ENCODE assay signal across 8 mouse cellular contexts in genomic region chr5:125136996-125137671, GRCm38 (mm10). TPM values are rescaled to one million over a fixed set of nuclear protein-coding genes. Genes with fewer than 3 reads are reported as not detected.
DNase-seq lines count a peak whose midpoint lies in the region; ATAC-seq and TF ChIP-seq lines count a peak whose summit lies in the region.

No protein-coding gene starts in this region.

- peaks cover 75% of the 10 kb centered on the region for H3K4me1 ChIP-seq in liver, embryonic 12.5 days
- H3K4me1 ChIP-seq in embryonic facial prominence, embryonic 15.5 days = peaks cover 92% of the 10 kb centered on the region
- peaks cover 61% of the 10 kb centered on the region for H3K4me1 ChIP-seq in kidney, postnatal 0 days (replicated peaks; ENCODE audit: insufficient read depth, low read length)
- H3K4me1 ChIP-seq in midbrain, embryonic 14.5 days (ENCODE audit: control insufficient read depth, insufficient read depth, low read length) = peaks cover 80% of the 10 kb centered on the region

- no peak overlapping the region for H3K27ac ChIP-seq in liver, embryonic 12.5 days
- H3K27ac ChIP-seq in embryonic facial prominence, embryonic 15.5 days (replicated peaks) = peak overlapping the region; percentile 55
- H3K27ac ChIP-seq in kidney, postnatal 0 days = no peak overlapping the region
- 0 out of 2 replicates have a peak overlapping the region, but pooled peaks have one; percentile 52 for H3K27ac ChIP-seq in midbrain, embryonic 14.5 days (replicated peaks; ENCODE audit: low read depth, low read length)

- DNase-seq in liver = peak; percentile 56
- no peak for DNase-seq in kidney, postnatal 0 days (ENCODE audit: low spot score)
- DNase-seq in midbrain, embryonic 14.5 days = no peak
- no peak for DNase-seq in right cerebral cortex, postnatal 10 days (ENCODE audit: low spot score in 2 of 2)
- no peak for DNase-seq in layer of hippocampus, postnatal 25 days (ENCODE audit: extremely low spot score in 1 of 2, low spot score in 1 of 2)
- no peak for DNase-seq in cerebellum, postnatal 4 days (ENCODE audit: low spot score in 2 of 2)

- no peak overlapping the region for H3K4me2 ChIP-seq in liver, embryonic 12.5 days
- H3K4me2 ChIP-seq in embryonic facial prominence, embryonic 15.5 days (replicated peaks) = no peak overlapping the region
- H3K4me2 ChIP-seq in kidney, postnatal 0 days (ENCODE audit: low read length) = no peak overlapping the region
- no peak overlapping the region for H3K4me2 ChIP-seq in midbrain, embryonic 14.5 days (ENCODE audit: low read length)

- no peak for ATAC-seq in liver, embryonic 12.5 days
- no peak for ATAC-seq in embryonic facial prominence, embryonic 15.5 days (ENCODE audit: insufficient number of reproducible peaks, low FRiP score, low TSS enrichment, low read depth)
- ATAC-seq in kidney, postnatal 0 days (replicated peaks; ENCODE audit: low FRiP score, low read depth) = no peak
- no peak for ATAC-seq in midbrain, embryonic 14.5 days (ENCODE audit: low FRiP score, low TSS enrichment)

- H3K9me3 ChIP-seq in liver, embryonic 12.5 days (replicated peaks) = no peaks in the 10 kb centered on the region
- H3K9me3 ChIP-seq in embryonic facial prominence, embryonic 15.5 days (replicated peaks) = no peaks in the 10 kb centered on the region
- no peaks in the 10 kb centered on the region for H3K9me3 ChIP-seq in kidney, postnatal 0 days (replicated peaks; ENCODE audit: low read length)
- no peaks in the 10 kb centered on the region for H3K9me3 ChIP-seq in midbrain, embryonic 14.5 days (ENCODE audit: control insufficient read depth, low read length)

- no peaks in the 10 kb centered on the region for H3K36me3 ChIP-seq in liver, embryonic 12.5 days
- no peaks in the 10 kb centered on the region for H3K36me3 ChIP-seq in embryonic facial prominence, embryonic 15.5 days
- no peaks in the 10 kb centered on the region for H3K36me3 ChIP-seq in kidney, postnatal 0 days (ENCODE audit: insufficient read depth, low read length)
- no peaks in the 10 kb centered on the region for H3K36me3 ChIP-seq in midbrain, embryonic 14.5 days (ENCODE audit: control insufficient read depth, insufficient read depth, low read length)

- 31% methylated on average over 14 of the region's 14 CpGs for WGBS in liver, embryonic 12.5 days (ENCODE audit: insufficient replicate concordance)
- WGBS in embryonic facial prominence, embryonic 15.5 days = 42% methylated on average over 14 of the region's 14 CpGs
- 26% methylated on average over 14 of the region's 14 CpGs for WGBS in kidney, postnatal 0 days
- 57% methylated on average over 14 of the region's 14 CpGs for WGBS in midbrain, embryonic 14.5 days

- TF ChIP-seq CTCF in kidney, postnatal 0 days (IDR thresholded peaks at IDR 0.05; ENCODE audit: low read depth) = no peak

- H3K4me3 ChIP-seq in liver, embryonic 12.5 days = no peak overlapping the region
- H3K4me3 ChIP-seq in embryonic facial prominence, embryonic 15.5 days (replicated peaks) = no peak overlapping the region
- H3K4me3 ChIP-seq in kidney, postnatal 0 days (replicated peaks; ENCODE audit: low read depth, low read length) = no peak overlapping the region
- no peak overlapping the region for H3K4me3 ChIP-seq in midbrain, embryonic 14.5 days (replicated peaks; ENCODE audit: low read depth, low read length)

- H3K9ac ChIP-seq in liver, embryonic 12.5 days = no peak overlapping the region
- no peak overlapping the region for H3K9ac ChIP-seq in embryonic facial prominence, embryonic 15.5 days
- 0 out of 2 replicates have a peak overlapping the region, but pooled peaks have one; percentile 23 for H3K9ac ChIP-seq in kidney, postnatal 0 days (ENCODE audit: low read depth, low read length)
- no peak overlapping the region for H3K9ac ChIP-seq in midbrain, embryonic 14.5 days (replicated peaks; ENCODE audit: low read length)

- no peaks in the 10 kb centered on the region for H3K27me3 ChIP-seq in liver, embryonic 12.5 days (replicated peaks)
- H3K27me3 ChIP-seq in embryonic facial prominence, embryonic 15.5 days = no peaks in the 10 kb centered on the region
- H3K27me3 ChIP-seq in kidney, postnatal 0 days (ENCODE audit: insufficient read depth, low read length) = no peaks in the 10 kb centered on the region
- no peaks in the 10 kb centered on the region for H3K27me3 ChIP-seq in midbrain, embryonic 14.5 days (ENCODE audit: control insufficient read depth, insufficient read depth, low read length)

RNA-seq across cellular contexts. Expression of gene Ncor2, which starts 41.9 kb away (rescaled TPM):
- 9.7 and 10.0 TPM in 2 replicates for polyA plus RNA-seq in liver, embryonic 12.5 days (2016; fragmentation: Nextera tagmentation; extraction: Ambion mirVana)
- polyA plus RNA-seq in embryonic facial prominence, embryonic 15.5 days (2015; fragmentation: Nextera tagmentation; extraction: Ambion mirVana) = 39.3 and 41.8 TPM in 2 replicates
- 14.6 and 15.5 TPM in 2 replicates for polyA plus RNA-seq in kidney, postnatal 0 days (2015; fragmentation: Nextera tagmentation; extraction: Ambion mirVana)
- 23.7 and 24.0 TPM in 2 replicates for polyA plus RNA-seq in midbrain, embryonic 14.5 days (2014; fragmentation: Nextera tagmentation; extraction: Ambion mirVana)
- total RNA-seq in layer of hippocampus, postnatal 25 days (2021) = 100 to 1,000 TPM; 229 to 297 TPM

Comparison
In these comparisons a context has a peak if more than half of its experiments do, and no peak if none do; other contexts are left out.
1. H3K27ac ChIP-seq: peak in embryonic facial prominence, embryonic 15.5 days (single experiment) and midbrain, embryonic 14.5 days (single experiment); none in liver, embryonic 12.5 days (single experiment) and kidney, postnatal 0 days (single experiment).